Mouse (Mus musculus) mesoderm, embryonic 11.5 days (tissue): ENCODE data around the gene Fosl1.
A peak's percentile ranks its signal among the peaks of the same experiment; 100 is the strongest.

Experiments
- DNase-seq: peaks from one replicate; pipeline ENCODE4 v3.0.0-alpha.2; 2012; ENCODE audit warnings: low read depth, low spot score

Gene Fosl1

GRCm38 (mm10) chr19:5456922-5457745 lies 9.8 kb downstream of the Fosl1 start:
- DNase-seq: peak; percentile 92

- no peak for DNase-seq
Observed at GRCm38 (mm10) chr19:5457746-5458442, 10.5 kb downstream of the Fosl1 start, which contains the start of gene Ccdc85b. TSS of gene Ccdc85b (minus strand) at chr19:5457894.

GRCm38 (mm10) chr19:5459019-5459418 lies 11.7 kb downstream of the Fosl1 start:
- no peak for DNase-seq

- no peak for DNase-seq
Observed at GRCm38 (mm10) chr19:5459896-5460295, 12.5 kb downstream of the Fosl1 start.

GRCm38 (mm10) chr19:5460465-5460911 lies 13.1 kb downstream of the Fosl1 start, which contains the start of gene Fibp:
TSS of gene Fibp (plus strand) at chr19:5460615.
- peak; percentile 91 for DNase-seq

GRCm38 (mm10) chr19:5461411-5461810 lies 14.1 kb downstream of the Fosl1 start:
- no peak for DNase-seq

GRCm38 (mm10) chr19:5463212-5463611 lies 15.9 kb downstream of the Fosl1 start:
- no peak for DNase-seq

- DNase-seq: peak; percentile 88
Observed at GRCm38 (mm10) chr19:5463791-5464562, 16.6 kb downstream of the Fosl1 start.

GRCm38 (mm10) chr19:5465037-5465436 lies 17.7 kb downstream of the Fosl1 start:
- no peak for DNase-seq

GRCm38 (mm10) chr19:5466916-5467500 lies 19.7 kb downstream of the Fosl1 start:
- no peak for DNase-seq

GRCm38 (mm10) chr19:5468374-5468773 lies 21.0 kb downstream of the Fosl1 start, which contains the start of gene Ctsw:
TSS of gene Ctsw (minus strand) at chr19:5468507.
- no peak for DNase-seq

- DNase-seq: peak; percentile 12
Observed at GRCm38 (mm10) chr19:5471846-5472245, 24.5 kb downstream of the Fosl1 start.

GRCm38 (mm10) chr19:5472857-5473256 lies 25.5 kb downstream of the Fosl1 start:
- no peak for DNase-seq

- DNase-seq: peak; percentile 76
Observed at GRCm38 (mm10) chr19:5473720-5474119, 26.4 kb downstream of the Fosl1 start, which contains the start of gene Efemp2. TSS of gene Efemp2 (plus strand) at chr19:5473954.

- DNase-seq: peak; percentile 23
Observed at GRCm38 (mm10) chr19:5474281-5475068, 27.1 kb downstream of the Fosl1 start.

GRCm38 (mm10) chr19:5475069-5475714 lies 27.8 kb downstream of the Fosl1 start:
- DNase-seq: no peak

GRCm38 (mm10) chr19:5477004-5477667 lies 29.8 kb downstream of the Fosl1 start:
- no peak for DNase-seq

- no peak for DNase-seq
Observed at GRCm38 (mm10) chr19:5477668-5478300, 30.4 kb downstream of the Fosl1 start.

GRCm38 (mm10) chr19:5480016-5480415 lies 32.7 kb downstream of the Fosl1 start:
- DNase-seq: no peak
